Mouse (Mus musculus) c-Kit-positive CD71-positive TER-119-negative erythroid progenitor cells, embryonic 14.5 days (primary cell): ENCODE results near the gene Gm44502.

Experiments used
- DNase-seq: peaks from one replicate; pipeline ENCODE4 v3.0.0-alpha.2; 2013; ENCODE audit warnings: low read depth

The Gm44502 gene

GRCm38 (mm10) chr15:89399716-89400115 lies 29.8 kb downstream of the Gm44502 start:
- no peak for DNase-seq

- DNase-seq = no peak
Measured at GRCm38 (mm10) chr15:89398146-89398545, 31.4 kb downstream of the Gm44502 start.

- DNase-seq = no peak
Measured at GRCm38 (mm10) chr15:89396883-89397282, 32.6 kb downstream of the Gm44502 start.

GRCm38 (mm10) chr15:89390081-89390480 lies 39.4 kb downstream of the Gm44502 start:
- DNase-seq = no peak

- no peak for DNase-seq
Measured at GRCm38 (mm10) chr15:89387127-89387526, 42.4 kb downstream of the Gm44502 start.

GRCm38 (mm10) chr15:89384617-89385016 lies 44.9 kb downstream of the Gm44502 start, which contains the start of gene Klhdc7b:
TSS of gene Klhdc7b (plus strand) at chr15:89384917.
- no peak for DNase-seq

- DNase-seq = peak; percentile 62
Measured at GRCm38 (mm10) chr15:89379429-89379828, 50.1 kb downstream of the Gm44502 start.

GRCm38 (mm10) chr15:89378831-89379401 lies 50.6 kb downstream of the Gm44502 start, which contains the start of gene Odf3b:
TSS of gene Odf3b (minus strand) at chr15:89379282.
- no peak for DNase-seq

GRCm38 (mm10) chr15:89377938-89378828 lies 51.3 kb downstream of the Gm44502 start:
- DNase-seq = no peak

- no peak for DNase-seq
Measured at GRCm38 (mm10) chr15:89377362-89377761, 52.1 kb downstream of the Gm44502 start.

GRCm38 (mm10) chr15:89376957-89377356 lies 52.5 kb downstream of the Gm44502 start, which contains the start of gene Tymp:
TSS of gene Tymp (minus strand) at chr15:89377039.
- DNase-seq = no peak

- no peak for DNase-seq
Measured at GRCm38 (mm10) chr15:89376040-89376439, 53.5 kb downstream of the Gm44502 start.

- no peak for DNase-seq
Measured at GRCm38 (mm10) chr15:89374801-89375534, 54.5 kb downstream of the Gm44502 start.

GRCm38 (mm10) chr15:89374340-89374739 lies 55.2 kb downstream of the Gm44502 start:
- no peak for DNase-seq

- DNase-seq = peak; percentile 84
Measured at GRCm38 (mm10) chr15:89373762-89374248, 55.7 kb downstream of the Gm44502 start, which contains the start of gene Sco2. TSS of gene Sco2 (minus strand) at chr15:89373846.

GRCm38 (mm10) chr15:89373027-89373761 lies 56.3 kb downstream of the Gm44502 start:
- DNase-seq = peak; percentile 85

- no peak for DNase-seq
Measured at GRCm38 (mm10) chr15:89372536-89372935, 57.0 kb downstream of the Gm44502 start.

GRCm38 (mm10) chr15:89372068-89372467 lies 57.4 kb downstream of the Gm44502 start:
- no peak for DNase-seq
